8 mouse cellular contexts compared by ENCODE assay signal in the genomic region with DNA sequence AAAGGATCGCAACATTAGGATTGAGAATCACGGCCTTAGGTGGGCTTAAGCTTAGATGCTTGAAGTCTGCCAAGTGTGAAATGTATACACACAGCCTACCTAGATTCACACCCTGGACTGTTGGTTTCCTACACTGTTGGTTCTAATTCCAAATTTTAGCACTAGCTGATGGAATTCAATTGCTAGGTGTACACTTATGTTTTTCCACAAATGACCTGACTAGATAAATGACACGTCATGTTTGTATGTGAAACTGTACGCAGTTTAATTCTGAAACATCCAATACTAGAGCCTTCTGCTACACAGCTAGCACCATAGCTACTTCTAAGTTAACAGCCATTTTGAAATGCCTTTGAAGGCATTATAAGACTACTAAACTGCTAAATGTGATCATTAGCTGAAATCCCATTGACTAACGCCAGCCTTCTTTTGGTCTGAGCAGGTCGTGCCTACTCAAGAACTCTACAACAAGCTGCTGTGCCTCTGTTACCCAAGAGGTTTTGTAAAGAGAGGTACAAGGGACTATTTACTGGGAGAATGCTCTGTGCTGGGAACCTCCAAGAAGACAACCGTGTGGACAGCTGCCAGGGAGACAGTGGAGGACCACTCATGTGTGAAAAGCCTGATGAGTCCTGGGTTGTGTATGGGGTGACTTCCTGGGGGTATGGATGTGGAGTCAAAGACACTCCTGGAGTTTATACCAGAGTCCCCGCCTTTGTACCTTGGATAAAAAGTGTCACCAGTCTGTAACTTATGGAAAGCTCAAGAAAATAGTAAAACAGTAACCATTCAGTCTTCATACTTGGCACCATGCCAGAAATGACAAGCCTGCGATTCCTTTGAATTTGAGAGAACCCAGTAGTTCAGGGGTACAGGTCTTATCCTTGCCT. TPM values are rescaled to one million over a fixed set of nuclear protein-coding genes. Genes with fewer than 3 reads are reported as not detected.
DNase-seq lines count a peak whose midpoint lies in the region; ATAC-seq and TF ChIP-seq lines count a peak whose summit lies in the region.

No protein-coding gene starts in this region.

- H3K4me1 ChIP-seq in hindbrain, postnatal 0 days (ENCODE audit: insufficient read depth, low read length), result peaks cover 9% of the 10 kb centered on the region; the same call in 1 of the 2 replicates
- H3K4me1 ChIP-seq in liver, embryonic 15.5 days (replicated peaks), result peaks cover 25% of the 10 kb centered on the region

- H3K36me3 ChIP-seq in hindbrain, postnatal 0 days (ENCODE audit: insufficient read depth, low read length), result no peaks in the 10 kb centered on the region
- H3K36me3 ChIP-seq in liver, embryonic 15.5 days (replicated peaks), result peaks cover 20% of the 10 kb centered on the region

- no peak overlapping the region for H3K27ac ChIP-seq in hindbrain, postnatal 0 days
- peak overlapping the region; percentile 70 for H3K27ac ChIP-seq in liver, embryonic 15.5 days (replicated peaks)

- 51% methylated on average over 9 of the region's 9 CpGs for WGBS in hindbrain, postnatal 0 days
- 35% methylated on average over 9 of the region's 9 CpGs for WGBS in liver, embryonic 15.5 days (ENCODE audit: insufficient replicate concordance)

- peak overlapping the region; percentile 77; the same call in 1 of the 2 replicates for H3K4me2 ChIP-seq in hindbrain, postnatal 0 days (ENCODE audit: low read depth, low read length)
- peak overlapping the region; percentile 86 for H3K4me2 ChIP-seq in liver, embryonic 15.5 days

- no peaks in the 10 kb centered on the region for H3K9me3 ChIP-seq in hindbrain, postnatal 0 days (ENCODE audit: low read length)
- no peaks in the 10 kb centered on the region for H3K9me3 ChIP-seq in liver, embryonic 15.5 days (replicated peaks)

- no peak for TF ChIP-seq CTCF in hindbrain, postnatal 0 days (IDR thresholded peaks at IDR 0.05; ENCODE audit: low read depth)

- H3K9ac ChIP-seq in hindbrain, postnatal 0 days (replicated peaks; ENCODE audit: low read length), result no peak overlapping the region
- H3K9ac ChIP-seq in liver, embryonic 15.5 days, result 0 out of 2 replicates have a peak overlapping the region, but pooled peaks have one; percentile 9

- DNase-seq in gastrocnemius, adult 18-20 months (ENCODE audit: low spot score), result peak; percentile 3
- no peak for DNase-seq in gastrocnemius, adult 8-10 months (ENCODE audit: low spot score in 2 of 2)
- DNase-seq in A20 (ENCODE audit: low read depth, low spot score), result peak; percentile 41
- DNase-seq in embryo, embryonic 10.5 days (ENCODE audit: low spot score), result peak; percentile 23
- no peak for DNase-seq in hindbrain, postnatal 0 days (ENCODE audit: low spot score)
- no peak for DNase-seq in thymus, adult 18-20 months
- DNase-seq in ovary, postnatal 10 days (ENCODE audit: low spot score), result no peak

- no peak overlapping the region for H3K4me3 ChIP-seq in hindbrain, postnatal 0 days (ENCODE audit: low read length)
- H3K4me3 ChIP-seq in liver, embryonic 15.5 days (replicated peaks), result peak overlapping the region; percentile 79

- no peaks in the 10 kb centered on the region for H3K27me3 ChIP-seq in hindbrain, postnatal 0 days (ENCODE audit: insufficient read depth, low read length)
- H3K27me3 ChIP-seq in liver, embryonic 15.5 days, result no peaks in the 10 kb centered on the region

- ATAC-seq in hindbrain, postnatal 0 days, result no peak
- ATAC-seq in liver, embryonic 15.5 days (ENCODE audit: insufficient read depth), result no peak

RNA-seq across cellular contexts. Expression of a gene that starts 59.3 kb away (rescaled TPM):
- total RNA-seq in gastrocnemius, adult 18-20 months (2021), result under 1 TPM; 0.57 to 0.64 TPM
- under 1 TPM; 0.19 to 0.52 (median 0.34) TPM for total RNA-seq in gastrocnemius, adult 8-10 months (2022)
- 14.7 and 19.6 TPM in 2 replicates for total RNA-seq in hindbrain, postnatal 0 days (2014; rRNA removed)
- 16.8 and 17.1 TPM in 2 replicates for polyA plus RNA-seq in hindbrain, postnatal 0 days (2015; fragmentation: Nextera tagmentation; extraction: Ambion mirVana)
- 0.62 and 0.68 TPM in 2 replicates for polyA plus RNA-seq in liver, embryonic 15.5 days (2015; fragmentation: Nextera tagmentation; extraction: Ambion mirVana)

Comparison
In these comparisons a context has a peak if more than half of its experiments do, and no peak if none do; other contexts are left out.
1. DNase-seq: peak in gastrocnemius, adult 18-20 months (single experiment), A20 (single experiment) and embryo, embryonic 10.5 days (single experiment); none in gastrocnemius, adult 8-10 months (0 of 2), hindbrain, postnatal 0 days (single experiment), thymus, adult 18-20 months (0 of 2) and ovary, postnatal 10 days (single experiment).